ENCODE assay signal across 8 mouse cellular contexts in the genomic region with DNA sequence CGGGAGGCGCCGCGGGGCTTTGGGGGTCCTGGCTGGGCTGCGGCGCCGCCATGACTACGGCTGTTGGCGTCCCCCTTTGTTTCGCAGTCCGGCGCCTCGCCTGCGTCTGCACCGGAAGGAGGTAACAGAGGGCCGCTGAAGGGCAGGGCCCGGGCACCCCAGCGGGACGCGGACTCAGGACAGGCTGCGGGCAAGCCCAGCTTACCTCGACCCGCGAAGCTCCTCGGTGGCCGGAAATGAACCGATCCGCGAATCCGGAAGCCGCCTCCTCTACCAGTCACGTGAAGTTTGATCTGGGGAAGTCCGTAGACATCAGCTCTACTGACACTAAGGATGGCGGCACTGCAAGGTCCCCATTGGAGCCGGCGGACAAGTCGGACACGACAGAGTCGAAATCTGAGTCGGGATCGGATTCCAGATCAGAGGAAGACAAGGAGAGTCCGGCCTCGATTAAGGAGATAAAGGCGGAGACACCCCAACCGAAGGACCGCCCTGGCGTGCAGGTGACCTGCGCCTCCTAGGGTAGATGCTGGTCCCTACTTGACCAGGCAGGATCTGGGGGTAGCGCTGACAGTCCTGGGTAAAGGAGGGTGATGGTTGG. TPM values are rescaled to one million over a fixed set of nuclear protein-coding genes. Genes with fewer than 3 reads are reported as not detected.
DNase-seq lines count a peak whose midpoint lies in the region; ATAC-seq and TF ChIP-seq lines count a peak whose summit lies in the region.

A gene (plus strand): TSS at position 3 of the 601 bp plus-strand sequence.
A gene (minus strand): TSS at position 408 of the 601 bp plus-strand sequence.

- peak; percentile 79 for ATAC-seq in heart, embryonic 11.5 days (replicated peaks; ENCODE audit: insufficient number of reproducible peaks, low FRiP score, low TSS enrichment)
- peak; percentile 92 for ATAC-seq in kidney, embryonic 16.5 days (ENCODE audit: low FRiP score, low TSS enrichment)

- DNase-seq in A20 (ENCODE audit: low read depth, low spot score) = peak; percentile 94
- peak; percentile 81 for DNase-seq in liver, adult 2 months (ENCODE audit: extremely low read depth, low read depth, low spot score)
- peak; percentile 93 for DNase-seq in splenic B cell, adult 2 months (ENCODE audit: low read depth, low spot score)

- H3K4me2 ChIP-seq in heart, embryonic 11.5 days = peak within 1 kb of the TSS; percentile 73
- H3K4me2 ChIP-seq in kidney, embryonic 16.5 days (replicated peaks; ENCODE audit: low read depth, low read length) = peak within 1 kb of the TSS; percentile 84
- peak within 1 kb of the TSS; percentile 68 for H3K4me2 ChIP-seq in myocyte (ENCODE audit: low read depth)

- H3K4me1 ChIP-seq in bone marrow macrophage, adult 2 months (ENCODE audit: control insufficient read depth, insufficient read depth, low read length) = peaks cover 24% of the 10 kb centered on the region
- peaks cover 4% of the 10 kb centered on the region for H3K4me1 ChIP-seq in embryonic fibroblast, embryonic 13.5 days (ENCODE audit: control insufficient read depth, insufficient read depth, low read length)
- H3K4me1 ChIP-seq in heart, embryonic 11.5 days (ENCODE audit: control insufficient read depth, insufficient read depth, low read length) = no peaks in the 10 kb centered on the region; the same call in 1 of the 2 replicates
- peaks cover 5% of the 10 kb centered on the region; the same call in 1 of the 2 replicates for H3K4me1 ChIP-seq in kidney, embryonic 16.5 days (ENCODE audit: insufficient read depth, low read length)
- peaks cover 6% of the 10 kb centered on the region for H3K4me1 ChIP-seq in liver, adult 2 months (ENCODE audit: control insufficient read depth, insufficient read depth, low read length)

- no peaks in the 10 kb centered on the region for H3K9me3 ChIP-seq in heart, embryonic 11.5 days (replicated peaks; ENCODE audit: control insufficient read depth, low read length)
- H3K9me3 ChIP-seq in kidney, embryonic 16.5 days (ENCODE audit: low read length) = no peaks in the 10 kb centered on the region

- H3ac ChIP-seq in myocyte (ENCODE audit: control insufficient read depth, insufficient read length) = peak within 1 kb of the TSS; percentile 73

- WGBS in heart, embryonic 11.5 days (ENCODE audit: insufficient replicate concordance) = under 1% methylated on average over 49 of the region's 49 CpGs
- WGBS in kidney, embryonic 16.5 days = under 1% methylated on average over 49 of the region's 49 CpGs
- under 1% methylated on average over 49 of the region's 49 CpGs for WGBS in liver, adult 2 months

- H3K27me3 ChIP-seq in heart, embryonic 11.5 days (ENCODE audit: control insufficient read depth, insufficient read depth, low read length) = no peaks in the 10 kb centered on the region
- no peaks in the 10 kb centered on the region for H3K27me3 ChIP-seq in kidney, embryonic 16.5 days (ENCODE audit: insufficient read depth, low read length)
- H3K27me3 ChIP-seq in liver, adult 2 months (ENCODE audit: control insufficient read depth, insufficient read depth, low read length) = no peaks in the 10 kb centered on the region
- no peaks in the 10 kb centered on the region for H3K27me3 ChIP-seq in myocyte (ENCODE audit: control insufficient read depth, insufficient read depth, insufficient read length)
- no peaks in the 10 kb centered on the region for H3K27me3 ChIP-seq in splenic B cell, adult 2 months (ENCODE audit: control insufficient read depth, insufficient read depth, low read length, poor library complexity, severe bottlenecking)

- peak within 1 kb of the TSS; percentile 91 for H3K4me3 ChIP-seq in bone marrow macrophage, adult 2 months (ENCODE audit: insufficient read depth, low read length)
- peak within 1 kb of the TSS; percentile 67 for H3K4me3 ChIP-seq in embryonic fibroblast, embryonic 13.5 days (ENCODE audit: insufficient read depth, low read length)
- H3K4me3 ChIP-seq in heart, embryonic 11.5 days (ENCODE audit: low read depth, low read length) = peak within 1 kb of the TSS; percentile 93
- H3K4me3 ChIP-seq in kidney, embryonic 16.5 days (ENCODE audit: low read length) = peak within 1 kb of the TSS; percentile 57
- H3K4me3 ChIP-seq in liver, adult 2 months (ENCODE audit: insufficient read depth, low read depth, low read length) = peak within 1 kb of the TSS; percentile 81
- H3K4me3 ChIP-seq in myocyte = peak within 1 kb of the TSS; percentile 81

- H3K9ac ChIP-seq in heart, embryonic 11.5 days (ENCODE audit: low read depth, low read length) = peak within 1 kb of the TSS; percentile 97
- peak within 1 kb of the TSS; percentile 75 for H3K9ac ChIP-seq in kidney, embryonic 16.5 days (replicated peaks; ENCODE audit: low read length)
- peak within 1 kb of the TSS; percentile 94 for H3K9ac ChIP-seq in liver, adult 2 months (ENCODE audit: low read depth, low read length)

- TF ChIP-seq POLR2A in bone marrow macrophage, adult 2 months (IDR thresholded peaks at IDR 0.05; ENCODE audit: borderline replicate concordance, low read depth, low read length) = no peak
- peak; percentile 86 for TF ChIP-seq POLR2A in embryonic fibroblast, embryonic 13.5 days (IDR thresholded peaks at IDR 0.05; ENCODE audit: low read depth, low read length)
- TF ChIP-seq POLR2A in liver, adult 2 months (IDR thresholded peaks at IDR 0.05; ENCODE audit: extremely low read depth, insufficient read depth, low read length) = peak; percentile 56; the same call in 1 of the 2 replicates
- peak; percentile 88 for TF ChIP-seq POLR2A in myocyte (IDR thresholded peaks at IDR 0.05; ENCODE audit: insufficient read length, low read depth)

- no peaks in the 10 kb centered on the region for H3K36me3 ChIP-seq in heart, embryonic 11.5 days (ENCODE audit: control insufficient read depth, insufficient read depth, low read length)
- peaks cover 6% of the 10 kb centered on the region for H3K36me3 ChIP-seq in kidney, embryonic 16.5 days (ENCODE audit: insufficient read depth, low read length)
- no peaks in the 10 kb centered on the region for H3K36me3 ChIP-seq in liver, adult 2 months (ENCODE audit: control insufficient read depth, insufficient read depth, low read length)
- H3K36me3 ChIP-seq in myocyte (ENCODE audit: control insufficient read depth, insufficient read depth) = no peaks in the 10 kb centered on the region
- H3K36me3 ChIP-seq in splenic B cell, adult 2 months (ENCODE audit: control insufficient read depth, insufficient read depth, low read length, poor library complexity, severe bottlenecking) = peaks cover 5% of the 10 kb centered on the region; the same call in 1 of the 2 replicates

- peak; percentile 21; the same call in 1 of the 2 replicates for TF ChIP-seq CTCF in bone marrow macrophage, adult 2 months (IDR thresholded peaks at IDR 0.05; ENCODE audit: low read depth, low read length)
- TF ChIP-seq CTCF in embryonic fibroblast, embryonic 13.5 days (IDR thresholded peaks at IDR 0.05; ENCODE audit: borderline replicate concordance, insufficient read depth, low read length) = 0 out of 2 replicates have a peak, but pooled peaks have one; percentile 23
- TF ChIP-seq CTCF in liver, adult 2 months (IDR thresholded peaks at IDR 0.05; ENCODE audit: low read depth, low read length) = peak; percentile 26; the same call in 1 of the 2 replicates

- H3K27ac ChIP-seq in bone marrow macrophage, adult 2 months (ENCODE audit: insufficient read depth, low read depth, low read length) = peak within 1 kb of the TSS; percentile 90
- H3K27ac ChIP-seq in embryonic fibroblast, embryonic 13.5 days (ENCODE audit: insufficient read depth, low read length) = peak within 1 kb of the TSS; percentile 94
- peak within 1 kb of the TSS; percentile 97 for H3K27ac ChIP-seq in heart, embryonic 11.5 days (ENCODE audit: low read depth, low read length)
- H3K27ac ChIP-seq in kidney, embryonic 16.5 days (ENCODE audit: low read length) = peak within 1 kb of the TSS; percentile 96
- peak within 1 kb of the TSS; percentile 88 for H3K27ac ChIP-seq in liver, adult 2 months (replicated peaks; ENCODE audit: insufficient read depth, low read depth, low read length)

- H3K79me2 ChIP-seq in liver, adult 2 months (ENCODE audit: control insufficient read depth, insufficient read depth, low read length) = no peaks in the 10 kb centered on the region; the same call in 1 of the 2 replicates
- H3K79me2 ChIP-seq in myocyte (ENCODE audit: control insufficient read depth, insufficient read depth) = no peaks in the 10 kb centered on the region

TF ChIP-seq in myocyte, 11 proteins besides CTCF, POLR2A, EP300 and RAD21 (continues in another document):
- TF ChIP-seq TCF12 (IDR thresholded peaks at IDR 0.05; ENCODE audit: insufficient read depth, poor library complexity, severe bottlenecking) (no peak), TCF3 (IDR thresholded peaks at IDR 0.05; ENCODE audit: insufficient read length, low read depth) (no peak), CEBPB (IDR thresholded peaks at IDR 0.05; ENCODE audit: insufficient read depth, poor library complexity, severe bottlenecking) (no peak), USF1 (IDR thresholded peaks at IDR 0.05; ENCODE audit: low read depth) (peak; percentile 98), E2F4 (IDR thresholded peaks at IDR 0.05; ENCODE audit: insufficient read depth) (no peak), REST (IDR thresholded peaks at IDR 0.05; ENCODE audit: insufficient read depth, insufficient read length) (no peak), MAX (IDR thresholded peaks at IDR 0.05; ENCODE audit: low read depth) (no peak), POLR2AphosphoS2 (IDR thresholded peaks at IDR 0.05; ENCODE audit: insufficient read length, low read depth) (peak; percentile 79), SRF (IDR thresholded peaks at IDR 0.05; ENCODE audit: control insufficient read depth, insufficient read length, low read depth) (no peak)

RNA-seq across cellular contexts. Expression of the first gene that starts in this region (rescaled TPM):
- 5.6 and 5.9 TPM in 2 replicates for polyA plus RNA-seq in bone marrow macrophage, adult 2 months (2012; ENCODE audit: insufficient read depth, insufficient read length, missing spikeins)
- polyA plus RNA-seq in embryonic fibroblast, embryonic 13.5 days (2011; ENCODE audit: insufficient read length, low read depth, missing spikeins) = 1.3 and 3.4 TPM in 2 replicates
- polyA plus RNA-seq in heart, embryonic 11.5 days (2014; fragmentation: Nextera tagmentation; extraction: Ambion mirVana) = 2.2 and 2.3 TPM in 2 replicates
- polyA plus RNA-seq in kidney, embryonic 16.5 days (2015; fragmentation: Nextera tagmentation; extraction: Ambion mirVana) = 5.5 and 8.1 TPM in 2 replicates
- total RNA-seq in liver, adult 2 months (2014; rRNA removed) = 0.67 and 1.0 TPM in 2 replicates
- polyA plus RNA-seq in liver, adult 2 months (2012; rRNA removed) = 0.40 and 0.62 TPM in 2 replicates
- polyA plus RNA-seq in myocyte (2012; fragmentation: generic; extraction: Trizol) = 4.1 TPM

RNA-seq across cellular contexts. Expression of the second gene that starts in this region (rescaled TPM):
- polyA plus RNA-seq in bone marrow macrophage, adult 2 months (2012; ENCODE audit: insufficient read depth, insufficient read length, missing spikeins) = 71.1 and 77.0 TPM in 2 replicates
- polyA plus RNA-seq in embryonic fibroblast, embryonic 13.5 days (2011; ENCODE audit: insufficient read length, low read depth, missing spikeins) = 16.3 and 23.3 TPM in 2 replicates
- polyA plus RNA-seq in heart, embryonic 11.5 days (2014; fragmentation: Nextera tagmentation; extraction: Ambion mirVana) = 50.6 and 59.0 TPM in 2 replicates
- 48.8 and 58.0 TPM in 2 replicates for polyA plus RNA-seq in kidney, embryonic 16.5 days (2015; fragmentation: Nextera tagmentation; extraction: Ambion mirVana)
- total RNA-seq in liver, adult 2 months (2014; rRNA removed) = 31.1 and 34.3 TPM in 2 replicates
- polyA plus RNA-seq in liver, adult 2 months (2012; rRNA removed) = 65.9 and 81.5 TPM in 2 replicates
- polyA plus RNA-seq in myocyte (2012; fragmentation: generic; extraction: Trizol) = 167 TPM

Comparison
In these comparisons a context has a peak if more than half of its experiments do, and no peak if none do; other contexts are left out.
1. Peak in every context shown above with its lines: DNase-seq, ATAC-seq, H3K4me3 ChIP-seq and H3K27ac ChIP-seq.